Mouse (Mus musculus) kidney, postnatal 0 days (tissue): Measurements from ENCODE around the gene Slc30a2. TPM values are rescaled to one million over a fixed set of nuclear protein-coding genes. Genes with fewer than 3 reads are reported as not detected.

Experiments
- ATAC-seq: fragments of 200-750 bp; cut with Nextera tagmentation; replicated peaks from 2 replicates; pipeline ENCODE4 v1.8.0; 2017; ENCODE audit warnings: low read depth, moderate number of reproducible peaks, moderate TSS enrichment, moderate library complexity; ENCODE audit not compliant: low FRiP score
- DNase-seq: peaks from one replicate; pipeline ENCODE4 v3.0.0-alpha.2; 2016; ENCODE audit warnings: low spot score
- H3K27ac ChIP-seq: fragments of 300-500 bp; sonication (generic); 2 replicates; pipeline ENCODE4 v1.5.1; 2014; ENCODE audit warnings: mild to moderate bottlenecking
- H3K27me3 ChIP-seq: fragments of 300-500 bp; sonication (generic); 2 replicates; pipeline ENCODE4 v1.6.1; 2014; ENCODE audit warnings: low read length, mixed read lengths; ENCODE audit not compliant: insufficient read depth
- H3K36me3 ChIP-seq: fragments of 300-500 bp; sonication (generic); 2 replicates; pipeline ENCODE4 v1.6.1; 2014; ENCODE audit warnings: low read length, mixed read lengths; ENCODE audit not compliant: insufficient read depth
- H3K4me1 ChIP-seq: fragments of 300-500 bp; sonication (generic); replicated peaks from 2 replicates; pipeline ENCODE4 v1.6.1; 2014; ENCODE audit warnings: antibody characterized with exemption, low read length, mixed read lengths; ENCODE audit not compliant: insufficient read depth
- H3K4me2 ChIP-seq: fragments of 300-500 bp; sonication (generic); 2 replicates; pipeline ENCODE4 v1.6.1; 2014; ENCODE audit warnings: mild to moderate bottlenecking, low read length, moderate library complexity, mixed read lengths
- H3K4me3 ChIP-seq: fragments of 300-500 bp; sonication (generic); replicated peaks from 2 replicates; pipeline ENCODE4 v1.5.1; 2014; ENCODE audit warnings: low read depth, low read length
- H3K9ac ChIP-seq: fragments of 300-500 bp; sonication (generic); 2 replicates; pipeline ENCODE4 v1.6.1; 2014; ENCODE audit warnings: low read depth, low read length
- H3K9me3 ChIP-seq: fragments of 300-500 bp; sonication (generic); replicated peaks from 2 replicates; pipeline ENCODE4 v1.6.1; 2016; ENCODE audit warnings: low read length, inconsistent platforms, mixed read lengths
- CTCF ChIP-seq: IDR thresholded peaks from 2 replicates; pipeline ENCODE4 v1.5.1; 2016; ENCODE audit warnings: antibody characterized with exemption, low read depth, mild to moderate bottlenecking, moderate library complexity
- WGBS: fragments of 180-500 bp; shearing (Covaris S2); extraction: QIAGEN DNeasy Blood & Tissue Kit; methylation state at CpG from one replicate; pipeline ENCODE4 v1.1.7; 2014; 5-methylcytosine and 5-hydroxymethylcytosine counted together
- polyA plus RNA-seq: library from polyadenylated mRNA; unstranded; fragments of >200 nt; fragmentation: Nextera tagmentation; extraction: Ambion mirVana; gene quantifications from 2 replicates; pipeline ENCODE4 v1.2.1, GENCODE M21; 2015

Slc30a2 gene
- polyA plus RNA-seq, 1 experiment from 2014 or later, result 0.82 TPM

DNA sequence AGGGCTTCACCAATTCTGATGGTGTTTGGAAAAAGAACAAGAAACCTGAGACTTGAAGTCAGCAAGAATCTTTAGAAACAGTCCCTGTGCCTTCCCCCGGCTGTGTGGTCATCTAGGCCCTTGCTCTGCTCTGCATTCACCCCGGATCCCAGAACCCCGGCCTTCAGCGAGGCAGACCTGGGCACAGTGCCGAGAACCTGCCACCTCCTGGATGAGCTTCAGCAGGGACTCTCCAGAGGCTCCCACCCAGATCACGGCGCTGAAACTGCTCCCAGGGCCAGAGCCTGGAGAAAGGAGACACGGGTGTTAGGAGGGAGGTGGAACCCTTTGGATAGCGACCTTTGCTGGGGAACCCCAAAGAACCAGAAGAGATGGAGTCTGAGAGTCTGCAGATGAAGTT lies 19.1 kb downstream of the Slc30a2 start:
- WGBS, result 66% methylated on average over 9 of the region's 9 CpGs
- Histone ChIP-seq H3K4me1 (0 out of 2 replicates have a peak, but pooled peaks cover 3% of the 10 kb centered on the region), H3K4me3 (no peak overlapping the region), H3K4me2 (no peak overlapping the region), H3K27me3 (0 out of 2 replicates have a peak, but pooled peaks cover 3% of the 10 kb centered on the region), H3K9me3 (no peaks in the 10 kb centered on the region), H3K27ac (no peak overlapping the region), H3K9ac (no peak overlapping the region), H3K36me3 (no peaks in the 10 kb centered on the region)
- TF ChIP-seq CTCF, result no peak
- ATAC-seq (no peak), DNase-seq (no peak)

DNA sequence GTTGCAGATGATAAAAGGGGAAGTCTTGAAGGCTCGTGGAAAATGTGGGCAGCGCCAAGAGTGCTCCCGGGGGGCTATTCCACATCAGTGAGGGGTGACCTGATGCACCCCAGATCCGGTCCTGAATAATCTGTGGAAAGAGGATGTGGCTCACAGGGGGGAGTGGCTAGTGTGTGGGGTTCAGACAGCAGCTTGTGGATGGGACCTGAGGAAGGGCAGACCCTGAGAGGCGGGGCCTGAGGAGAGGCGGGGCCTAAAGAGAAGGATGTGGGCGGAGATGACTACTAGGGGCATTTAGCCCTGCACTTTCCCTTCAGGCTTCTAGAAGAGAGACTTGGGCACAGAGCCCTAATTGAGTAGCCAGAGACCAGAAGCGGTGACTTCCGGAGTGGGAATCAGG lies 19.6 kb downstream of the Slc30a2 start:
- WGBS, result 26% methylated on average over 9 of the region's 9 CpGs
- ATAC-seq, result no peak
- no peak overlapping the region for H3K27ac ChIP-seq
- no peak overlapping the region for H3K9ac ChIP-seq
- 0 out of 2 replicates have a peak, but pooled peaks cover 3% of the 10 kb centered on the region for H3K27me3 ChIP-seq
- H3K36me3 ChIP-seq, result no peaks in the 10 kb centered on the region
- TF ChIP-seq CTCF, result no peak
- 0 out of 2 replicates have a peak, but pooled peaks cover 3% of the 10 kb centered on the region for H3K4me1 ChIP-seq
- H3K9me3 ChIP-seq, result no peaks in the 10 kb centered on the region
- H3K4me3 ChIP-seq, result no peak overlapping the region
- peak; percentile 52 for DNase-seq
- H3K4me2 ChIP-seq, result no peak overlapping the region

DNA sequence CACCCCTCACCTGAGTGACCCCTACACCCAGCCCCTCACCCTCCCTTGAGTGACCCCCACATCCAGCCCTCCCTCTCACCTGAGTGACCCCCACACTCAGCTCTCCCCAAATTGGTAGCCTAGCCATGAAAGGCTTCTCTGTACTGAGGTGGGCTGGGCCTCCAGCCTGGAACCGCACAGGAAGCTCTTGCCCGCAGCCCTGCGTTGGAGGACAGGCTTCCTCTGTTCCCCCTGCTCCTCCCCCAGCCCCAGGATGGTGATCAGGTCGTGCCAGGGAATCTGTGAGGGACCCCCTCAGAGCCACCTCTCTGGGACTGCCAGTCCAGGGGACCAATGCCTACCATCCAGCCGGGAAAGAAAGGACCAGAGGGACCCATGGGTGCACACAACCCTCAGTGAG lies 22.3 kb downstream of the Slc30a2 start:
- no peak for TF ChIP-seq CTCF
- Histone ChIP-seq H3K9me3 (no peaks in the 10 kb centered on the region), H3K9ac (no peak overlapping the region), H3K27ac (no peak overlapping the region), H3K36me3 (no peaks in the 10 kb centered on the region), H3K4me2 (no peak overlapping the region), H3K4me3 (no peak overlapping the region), H3K27me3 (0 out of 2 replicates have a peak, but pooled peaks cover 3% of the 10 kb centered on the region), H3K4me1 (0 out of 2 replicates have a peak, but pooled peaks cover 3% of the 10 kb centered on the region)
- WGBS, result 23% methylated on average over 5 of the region's 5 CpGs
- DNase-seq (no peak), ATAC-seq (no peak)

DNA sequence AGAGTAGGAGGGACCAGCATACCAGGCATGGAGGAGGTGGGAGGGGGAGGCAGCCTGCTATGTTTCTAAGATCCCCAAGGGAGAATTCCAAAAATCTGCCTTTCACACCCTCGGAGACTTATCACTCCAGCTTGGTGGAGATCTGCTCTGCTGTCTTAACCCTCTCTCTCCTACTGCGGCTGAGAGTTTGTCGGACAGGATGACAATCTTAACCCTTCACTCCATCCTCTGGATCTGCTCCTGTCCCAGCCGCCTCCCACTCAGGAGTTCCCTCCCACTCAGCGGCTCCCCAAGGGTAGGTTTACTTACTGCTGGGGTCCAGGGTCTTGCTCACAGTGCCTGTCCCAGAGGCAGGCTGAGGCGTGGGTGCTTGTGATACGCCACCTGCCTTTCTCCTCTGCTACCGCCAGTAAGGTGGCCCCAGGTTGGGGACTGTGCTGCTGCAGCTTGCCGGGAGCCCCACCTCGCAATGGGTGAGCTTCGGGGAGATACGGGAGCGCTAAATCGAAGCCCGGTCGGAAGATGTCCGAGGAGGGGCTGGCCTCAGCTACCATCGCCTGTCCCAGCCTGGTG lies 27.8 kb downstream of the Slc30a2 start:
- H3K4me3 ChIP-seq, result peak overlapping the region; percentile 39

DNA sequence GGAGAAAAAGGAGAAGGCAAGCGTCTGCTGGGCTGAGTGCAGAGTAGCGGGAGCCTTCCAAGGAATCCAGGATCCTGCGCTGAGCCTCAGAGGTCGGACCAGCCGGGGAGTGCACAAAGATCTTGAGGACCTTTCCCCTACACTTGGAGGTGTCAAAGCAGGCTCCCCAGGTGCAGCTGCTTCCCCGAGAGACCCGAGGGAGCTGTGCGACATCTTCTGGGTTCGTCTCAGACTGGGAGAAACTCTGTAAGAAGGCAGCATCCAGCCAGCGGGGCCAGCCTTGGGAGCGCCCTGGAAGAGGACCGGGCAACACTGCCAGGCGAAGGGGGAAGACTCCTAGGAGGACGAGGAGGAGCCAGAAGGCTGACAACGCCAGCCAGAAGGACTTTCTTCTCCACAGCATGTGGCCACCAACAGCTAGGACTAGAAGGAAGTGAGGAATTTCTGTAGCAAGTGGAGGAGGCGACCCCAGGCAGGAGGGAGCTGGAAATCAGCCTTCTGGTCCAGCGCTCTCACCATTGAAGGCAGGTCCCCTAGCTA lies 28.4 kb downstream of the Slc30a2 start:
- H3K9ac ChIP-seq, result peak overlapping the region; percentile 40; the same call in 1 of the 2 replicates

More for the DNA sequence above, 27.8 kb downstream of the Slc30a2 start:
- WGBS, result under 1% methylated on average over 18 of the region's 18 CpGs
- peaks cover 14% of the 10 kb centered on the region; the same call in 1 of the 2 replicates for H3K27me3 ChIP-seq
- H3K4me1 ChIP-seq, result peaks cover 16% of the 10 kb centered on the region
- peak overlapping the region; percentile 89 for H3K4me2 ChIP-seq
- no peaks in the 10 kb centered on the region for H3K36me3 ChIP-seq
- peak; percentile 61 for DNase-seq
- H3K9me3 ChIP-seq, result no peaks in the 10 kb centered on the region
- TF ChIP-seq CTCF, result peak; percentile 15; the same call in 1 of the 2 replicates
- peak overlapping the region; percentile 40; the same call in 1 of the 2 replicates for H3K9ac ChIP-seq
- H3K27ac ChIP-seq, result no peak overlapping the region
- ATAC-seq, result no peak

DNA sequence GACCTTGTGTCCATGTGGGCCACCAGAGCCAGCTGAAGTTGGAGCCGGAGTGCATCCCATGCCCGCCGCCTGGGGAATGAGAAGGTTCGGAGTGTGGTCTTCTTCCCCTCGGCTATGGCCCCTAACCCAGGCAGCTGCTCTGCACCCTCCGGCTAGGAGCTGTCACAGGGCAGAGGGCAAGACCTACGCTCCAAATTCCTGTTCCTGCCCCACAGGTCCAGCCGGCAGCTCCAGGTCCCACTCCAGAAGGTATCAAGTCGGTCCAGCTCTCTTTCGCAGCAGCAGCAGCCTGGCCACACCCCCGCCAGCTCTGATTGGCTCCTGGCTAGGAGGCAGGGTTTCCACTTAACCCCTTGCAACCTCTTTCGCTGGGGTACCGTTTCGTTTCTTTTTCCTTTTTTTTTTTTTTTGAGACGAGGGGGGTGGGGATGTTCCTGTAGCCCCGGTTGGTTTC lies 29.3 kb downstream of the Slc30a2 start:
- Histone ChIP-seq H3K27ac (no peak overlapping the region), H3K4me3 (peak overlapping the region; percentile 39), H3K4me2 (peak overlapping the region; percentile 89), H3K9ac (peak overlapping the region; percentile 39; the same call in 1 of the 2 replicates), H3K4me1 (peaks cover 16% of the 10 kb centered on the region), H3K27me3 (peaks cover 14% of the 10 kb centered on the region; the same call in 1 of the 2 replicates), H3K9me3 (no peaks in the 10 kb centered on the region), H3K36me3 (no peaks in the 10 kb centered on the region)
- ATAC-seq (peak; percentile 67; the same call in 1 of the 2 replicates), DNase-seq (peak; percentile 80)
- WGBS, result 0% methylated on average over 16 of the region's 16 CpGs
- TF ChIP-seq CTCF, result no peak

More for the DNA sequence above, 28.4 kb downstream of the Slc30a2 start:
- DNase-seq (no peak), ATAC-seq (no peak)
- Histone ChIP-seq H3K4me2 (peak overlapping the region; percentile 89), H3K27me3 (peaks cover 14% of the 10 kb centered on the region; the same call in 1 of the 2 replicates), H3K4me1 (peaks cover 16% of the 10 kb centered on the region), H3K9me3 (no peaks in the 10 kb centered on the region), H3K36me3 (no peaks in the 10 kb centered on the region), H3K27ac (no peak overlapping the region), H3K4me3 (peak overlapping the region; percentile 39)
- TF ChIP-seq CTCF, result no peak
- 2% methylated on average over 17 of the region's 17 CpGs for WGBS
